Mouse (Mus musculus) frontal cortex, adult 2 months (tissue): Measurements from ENCODE around the gene Reep1. TPM values are rescaled to one million over a fixed set of nuclear protein-coding genes. Genes with fewer than 3 reads are reported as not detected.

Experiments
- DNase-seq, 2 experiments: peaks; one replicate each; pipeline ENCODE4 v3.0.0; 2022; ENCODE audit warnings: low spot score in 1 of 2; ENCODE audit errors: extremely low spot score in 1 of 2
- polyA plus RNA-seq: library from polyadenylated mRNA; depleted of rRNA; stranded (reverse); fragments of >200 nt; gene quantifications from 2 replicates; pipeline ENCODE4 v1.2.3, GENCODE M21; 2012

Reep1 gene
- polyA plus RNA-seq, 1 experiment, result 82.5 TPM

- DNase-seq, result no peak
Measured at GRCm38 (mm10) chr6:71772636-71773208, 65.4 kb downstream of the Reep1 start.

GRCm38 (mm10) chr6:71778016-71778415 lies 70.7 kb downstream of the Reep1 start:
- DNase-seq, result peak in 1 of 2 experiments; percentile 25

- DNase-seq, result no peak
Measured at GRCm38 (mm10) chr6:71779831-71780230, 72.5 kb downstream of the Reep1 start.

GRCm38 (mm10) chr6:71780431-71780830 lies 73.1 kb downstream of the Reep1 start:
- DNase-seq, result peak in 1 of 2 experiments; percentile 42

GRCm38 (mm10) chr6:71783165-71783564 lies 75.8 kb downstream of the Reep1 start:
- DNase-seq, result peak in 1 of 2 experiments; percentile 42

- no peak for DNase-seq
Measured at GRCm38 (mm10) chr6:71788348-71788747, 81.0 kb downstream of the Reep1 start.

GRCm38 (mm10) chr6:71791771-71792170 lies 84.4 kb downstream of the Reep1 start:
- no peak for DNase-seq

GRCm38 (mm10) chr6:71799391-71799790 lies 92.0 kb downstream of the Reep1 start:
- no peak for DNase-seq

GRCm38 (mm10) chr6:71801011-71801713 lies 93.8 kb downstream of the Reep1 start:
- DNase-seq, result no peak

- DNase-seq, result peak; percentile 76 to 81
Measured at GRCm38 (mm10) chr6:71801714-71802094, 94.3 kb downstream of the Reep1 start.

- no peak for DNase-seq
Measured at GRCm38 (mm10) chr6:71803609-71804008, 96.2 kb downstream of the Reep1 start.

GRCm38 (mm10) chr6:71804061-71804829 lies 96.9 kb downstream of the Reep1 start:
- peak; percentile 68 to 84 for DNase-seq

GRCm38 (mm10) chr6:71806713-71807112 lies 99.4 kb downstream of the Reep1 start:
- DNase-seq, result no peak

- no peak for DNase-seq
Measured at GRCm38 (mm10) chr6:71809890-71810289, 102.5 kb downstream of the Reep1 start.

- no peak for DNase-seq
Measured at GRCm38 (mm10) chr6:71812820-71813219, 105.5 kb downstream of the Reep1 start.

- no peak for DNase-seq
Measured at GRCm38 (mm10) chr6:71819764-71820292, 112.5 kb downstream of the Reep1 start.

GRCm38 (mm10) chr6:71823085-71823484 lies 115.7 kb downstream of the Reep1 start:
- DNase-seq, result no peak

- DNase-seq, result peak; percentile 87 to 95
Measured at GRCm38 (mm10) chr6:71823488-71823887, 116.1 kb downstream of the Reep1 start.

- DNase-seq, result no peak
Measured at GRCm38 (mm10) chr6:71823961-71824360, 116.6 kb downstream of the Reep1 start.

- DNase-seq, result no peak
Measured at GRCm38 (mm10) chr6:71826869-71827268, 119.5 kb downstream of the Reep1 start, which contains the start of gene Mrpl35. TSS of gene Mrpl35 (minus strand) at chr6:71826969.

GRCm38 (mm10) chr6:71829768-71830167 lies 122.4 kb downstream of the Reep1 start:
- no peak for DNase-seq
